Mouse (Mus musculus) stomach, postnatal 0 days (tissue): ENCODE results near the gene Kcnj14. TPM values are rescaled to one million over a fixed set of nuclear protein-coding genes. Genes with fewer than 3 reads are reported as not detected.
A peak's percentile ranks its signal among the peaks of the same experiment; 100 is the strongest.

ENCODE experiments used
- ATAC-seq: fragments of 200-750 bp; cut with Nextera tagmentation; 2 replicates; pipeline ENCODE4 v1.8.0; 2017; ENCODE audit not compliant: low FRiP score, low TSS enrichment
- DNase-seq: peaks from one replicate; pipeline ENCODE4 v3.0.0-alpha.2; 2016; ENCODE audit warnings: low spot score
- H3K27ac ChIP-seq: fragments of 300-500 bp; sonication (generic); replicated peaks from 2 replicates; pipeline ENCODE4 v1.5.1; 2014; ENCODE audit warnings: mild to moderate bottlenecking, control low read depth
- H3K27me3 ChIP-seq: fragments of 300-500 bp; sonication (generic); 2 replicates; pipeline ENCODE4 v1.6.1; 2014; ENCODE audit warnings: low read length; ENCODE audit not compliant: control insufficient read depth, insufficient read depth
- H3K36me3 ChIP-seq: fragments of 300-500 bp; sonication (generic); 2 replicates; pipeline ENCODE4 v1.6.1; 2014; ENCODE audit warnings: low read length, mixed read lengths; ENCODE audit not compliant: control insufficient read depth, insufficient read depth
- H3K4me1 ChIP-seq: fragments of 300-500 bp; sonication (generic); replicated peaks from 2 replicates; pipeline ENCODE4 v1.6.1; 2014; ENCODE audit warnings: antibody characterized with exemption; ENCODE audit not compliant: control insufficient read depth, insufficient read depth
- H3K4me2 ChIP-seq: fragments of 300-500 bp; sonication (generic); replicated peaks from 2 replicates; pipeline ENCODE4 v1.6.1; 2014; ENCODE audit warnings: low read depth, mild to moderate bottlenecking, control low read depth, moderate library complexity
- H3K4me3 ChIP-seq: fragments of 300-500 bp; sonication (generic); 2 replicates; pipeline ENCODE4 v1.5.1; 2014; ENCODE audit warnings: low read depth, low read length, control low read depth
- H3K9ac ChIP-seq: fragments of 300-500 bp; sonication (generic); 2 replicates; pipeline ENCODE4 v1.6.1; 2014; ENCODE audit warnings: mild to moderate bottlenecking, low read length, control low read depth, mixed read lengths
- H3K9me3 ChIP-seq: fragments of 300-500 bp; sonication (generic); 2 replicates; pipeline ENCODE4 v1.6.1; 2016; ENCODE audit warnings: low read length; ENCODE audit not compliant: control insufficient read depth
- CTCF ChIP-seq: IDR thresholded peaks from 2 replicates; pipeline ENCODE4 v1.5.1; 2016; ENCODE audit warnings: antibody characterized with exemption, low read depth, mild to moderate bottlenecking, moderate library complexity
- EP300 ChIP-seq: optimal IDR thresholded peaks from 2 replicates; pipeline ENCODE3; 2016; ENCODE audit warnings: antibody characterized with exemption
- WGBS: fragments of 180-500 bp; shearing (Covaris S2); extraction: QIAGEN DNeasy Blood & Tissue Kit; methylation state at CpG from one replicate; pipeline ENCODE4 v1.1.7; 2014; 5-methylcytosine and 5-hydroxymethylcytosine counted together
- polyA plus RNA-seq: library from polyadenylated mRNA; unstranded; fragments of >200 nt; fragmentation: Nextera tagmentation; extraction: Ambion mirVana; gene quantifications from 2 replicates; pipeline ENCODE4 v1.2.1, GENCODE M21; 2015

The Kcnj14 gene
- polyA plus RNA-seq, 1 experiment from 2014 or later, result 0.22 TPM

- no peak for DNase-seq
- Histone ChIP-seq H3K36me3 (no peaks in the 10 kb centered on the region), H3K27me3 (no peaks in the 10 kb centered on the region), H3K9ac (no peak overlapping the region), H3K4me2 (no peak overlapping the region), H3K4me1 (peaks cover 3% of the 10 kb centered on the region; the same call in 1 of the 2 replicates), H3K4me3 (no peak overlapping the region), H3K9me3 (no peaks in the 10 kb centered on the region), H3K27ac (no peak overlapping the region)
- peak; percentile 61 for ATAC-seq
- 30% methylated on average over 4 of the region's 4 CpGs for WGBS
- TF ChIP-seq EP300 (no peak), CTCF (no peak)
Measured at GRCm38 (mm10) chr7:45859008-45859407, 34.4 kb upstream of the Kcnj14 start.

DNA sequence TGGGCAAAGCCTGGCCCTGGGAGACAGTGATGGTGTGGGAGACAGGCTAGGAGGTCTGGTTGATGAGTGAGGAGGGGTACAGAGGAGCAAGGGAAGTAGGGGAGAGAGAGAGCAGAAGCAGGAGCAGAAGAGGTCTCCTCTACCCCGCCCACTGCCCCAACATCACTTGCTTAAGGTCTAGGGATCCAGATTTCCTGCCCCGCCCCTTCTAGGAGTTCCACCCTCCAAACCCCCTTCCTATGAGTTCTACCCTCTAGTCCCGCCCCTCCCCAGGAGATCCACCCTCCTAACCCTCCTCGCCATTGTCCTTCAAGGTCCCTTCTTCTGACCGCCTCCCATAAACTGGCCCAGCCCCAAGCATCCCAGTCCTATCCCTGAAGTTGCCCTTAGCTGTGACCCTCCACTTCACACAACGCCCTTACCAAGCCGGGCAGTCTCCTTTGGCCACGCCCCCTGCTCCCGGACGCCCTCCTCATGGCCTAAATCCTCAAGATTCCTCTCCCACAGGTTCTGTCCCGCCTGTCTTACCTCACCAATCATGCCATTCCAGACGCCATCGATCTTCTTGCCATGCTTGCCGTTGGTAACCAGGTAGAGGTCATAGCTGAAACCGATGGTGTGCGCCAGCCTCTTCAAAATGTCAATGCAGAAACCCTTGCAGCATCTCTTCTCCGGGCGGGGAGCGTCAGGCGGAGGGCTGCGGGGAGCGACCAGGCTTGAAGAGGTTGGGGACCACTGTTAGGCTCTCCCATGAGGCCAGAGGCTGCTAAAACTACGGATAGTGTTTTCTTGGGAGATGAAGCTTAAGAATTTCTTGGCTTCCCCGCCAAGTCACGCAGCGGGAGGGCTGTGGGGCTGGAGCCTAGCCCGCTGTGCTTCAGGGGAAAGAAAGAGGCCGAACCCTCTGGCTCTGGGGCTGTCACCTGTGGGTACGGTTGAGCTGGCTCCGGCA is 32.6 kb upstream of the Kcnj14 start:
- no peak for TF ChIP-seq CTCF
- TF ChIP-seq EP300, result no peak
- DNase-seq, result peak; percentile 31
- 0 out of 2 replicates have a peak, but pooled peaks have one; percentile 16 for ATAC-seq
- Histone ChIP-seq H3K9ac (peak overlapping the region; percentile 35), H3K4me2 (peak overlapping the region; percentile 59), H3K36me3 (no peaks in the 10 kb centered on the region), H3K27me3 (no peaks in the 10 kb centered on the region), H3K9me3 (no peaks in the 10 kb centered on the region), H3K4me1 (peaks cover 3% of the 10 kb centered on the region; the same call in 1 of the 2 replicates), H3K4me3 (peak overlapping the region; percentile 28), H3K27ac (no peak overlapping the region)
- WGBS, result 8% methylated on average over 29 of the region's 30 CpGs

- no peak overlapping the region for H3K27ac ChIP-seq
- H3K36me3 ChIP-seq, result no peaks in the 10 kb centered on the region
- H3K4me3 ChIP-seq, result no peak overlapping the region
- H3K4me1 ChIP-seq, result peaks cover 3% of the 10 kb centered on the region; the same call in 1 of the 2 replicates
- no peak overlapping the region for H3K4me2 ChIP-seq
- ATAC-seq (no peak), DNase-seq (no peak)
- no peak overlapping the region for H3K9ac ChIP-seq
- no peaks in the 10 kb centered on the region for H3K27me3 ChIP-seq
- H3K9me3 ChIP-seq, result no peaks in the 10 kb centered on the region
- WGBS, result 80% methylated on average over 12 of the region's 12 CpGs
- TF ChIP-seq EP300, result no peak
- TF ChIP-seq CTCF, result no peak
Measured at GRCm38 (mm10) chr7:45853089-45853488, 28.5 kb upstream of the Kcnj14 start.

DNA sequence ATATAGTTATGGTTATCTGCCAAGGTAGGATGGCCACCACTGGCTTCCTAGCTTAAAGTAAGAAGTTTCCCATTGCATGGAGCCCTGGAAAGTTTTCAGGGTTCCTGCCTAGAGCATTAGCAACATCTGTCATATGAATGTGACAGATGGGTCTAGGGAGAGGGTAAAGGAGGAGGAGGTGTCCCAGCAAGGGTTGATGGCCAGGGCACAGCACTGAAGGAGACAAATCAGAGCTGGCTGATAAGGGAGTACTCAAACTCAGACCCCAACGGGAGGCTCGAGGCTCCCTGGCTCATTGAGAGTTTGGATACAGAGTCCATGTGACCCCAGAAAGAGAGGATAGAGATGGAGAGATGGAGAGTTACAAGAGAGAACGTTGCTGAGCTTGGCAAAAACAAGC is 26.1 kb upstream of the Kcnj14 start:
- TF ChIP-seq EP300 (no peak), CTCF (no peak)
- no peak overlapping the region for H3K9ac ChIP-seq
- no peak for ATAC-seq
- no peaks in the 10 kb centered on the region for H3K36me3 ChIP-seq
- WGBS, result 76% methylated on average over 3 of the region's 3 CpGs
- H3K4me1 ChIP-seq, result no peaks in the 10 kb centered on the region
- no peak for DNase-seq
- H3K27me3 ChIP-seq, result no peaks in the 10 kb centered on the region
- H3K9me3 ChIP-seq, result no peaks in the 10 kb centered on the region
- H3K4me3 ChIP-seq, result no peak overlapping the region
- H3K27ac ChIP-seq, result no peak overlapping the region
- H3K4me2 ChIP-seq, result no peak overlapping the region

DNA sequence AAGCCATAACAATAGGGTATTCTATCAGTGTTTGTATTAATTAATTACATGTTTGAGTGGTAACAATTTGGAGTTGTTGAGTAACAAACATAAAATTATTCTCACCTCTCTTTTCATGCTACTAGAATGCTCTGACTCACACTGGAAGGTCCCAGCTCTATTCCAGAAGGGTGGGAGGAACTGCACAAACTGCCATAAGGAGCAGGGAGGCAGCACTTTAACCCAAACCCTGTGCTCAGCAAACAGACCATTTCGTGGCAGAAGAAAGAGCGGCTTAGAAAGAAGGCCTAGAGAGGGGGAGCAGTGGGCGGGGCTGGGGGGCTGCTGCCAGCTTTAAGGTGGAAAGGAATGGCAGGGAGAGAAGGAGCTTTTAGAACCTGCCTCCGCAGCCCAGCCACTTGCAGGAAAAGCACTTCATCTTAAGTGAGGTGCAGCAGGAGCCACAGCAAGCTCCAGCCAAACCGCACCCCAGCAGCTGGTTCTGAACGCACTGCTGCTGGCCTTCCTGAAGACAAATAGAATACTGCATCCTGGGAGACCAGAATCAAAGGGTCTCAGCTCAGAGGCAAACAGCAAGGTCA is 24.0 kb upstream of the Kcnj14 start:
- Histone ChIP-seq H3K4me2 (no peak overlapping the region), H3K27me3 (no peaks in the 10 kb centered on the region), H3K9me3 (no peaks in the 10 kb centered on the region), H3K36me3 (no peaks in the 10 kb centered on the region), H3K4me3 (no peak overlapping the region), H3K4me1 (no peaks in the 10 kb centered on the region), H3K9ac (no peak overlapping the region), H3K27ac (no peak overlapping the region)
- 13% methylated on average over 6 of the region's 6 CpGs for WGBS
- TF ChIP-seq CTCF (no peak), EP300 (no peak)
- DNase-seq (no peak), ATAC-seq (no peak)
